Mouse (Mus musculus) neural tube, embryonic 14.5 days (tissue): ENCODE measurements at regions not wholly inside any gene's neighbourhood (a gene's known extent, or its start where the extent isn't known, plus 50 kb on each side); places are given as distances from the start of the nearest gene placed in this dataset.

ENCODE experiments used
- ATAC-seq: fragments of 200-750 bp; cut with Nextera tagmentation; 2 replicates; pipeline ENCODE4 v1.8.0; 2017; ENCODE audit warnings: low read depth, mild to moderate bottlenecking, moderate TSS enrichment, moderate library complexity
- H3K27ac ChIP-seq: fragments of 300-500 bp; sonication (generic); 2 replicates; pipeline ENCODE4 v1.5.1; 2014; ENCODE audit warnings: low read depth, mild to moderate bottlenecking, control low read depth, low read length, moderate library complexity, mixed read lengths
- H3K27me3 ChIP-seq: fragments of 300-500 bp; sonication (generic); 2 replicates; pipeline ENCODE4 v1.6.1; 2014; ENCODE audit warnings: low read length; ENCODE audit not compliant: control insufficient read depth, insufficient read depth
- H3K36me3 ChIP-seq: fragments of 300-500 bp; sonication (generic); 2 replicates; pipeline ENCODE4 v1.6.1; 2014; ENCODE audit warnings: low read length, mixed read lengths; ENCODE audit not compliant: control insufficient read depth, insufficient read depth
- H3K4me1 ChIP-seq: fragments of 300-500 bp; sonication (generic); 2 replicates; pipeline ENCODE4 v1.6.1; 2014; ENCODE audit warnings: low read length; ENCODE audit not compliant: control insufficient read depth, insufficient read depth
- H3K4me2 ChIP-seq: fragments of 300-500 bp; sonication (generic); 2 replicates; pipeline ENCODE4 v1.6.1; 2014; ENCODE audit warnings: mild to moderate bottlenecking, low read depth, low read length, control low read depth
- H3K4me3 ChIP-seq: fragments of 300-500 bp; sonication (generic); 2 replicates; pipeline ENCODE4 v1.5.1; 2014; ENCODE audit warnings: low read depth, low read length, control low read depth, mixed read lengths
- H3K9ac ChIP-seq: fragments of 300-500 bp; sonication (generic); replicated peaks from 2 replicates; pipeline ENCODE4 v1.6.1; 2014; ENCODE audit warnings: low read depth, mild to moderate bottlenecking, control low read depth, low read length, mixed read lengths
- H3K9me3 ChIP-seq: fragments of 300-500 bp; sonication (generic); 2 replicates; pipeline ENCODE4 v1.6.1; 2016; ENCODE audit warnings: low read length; ENCODE audit not compliant: control insufficient read depth
- WGBS: fragments of 180-500 bp; shearing (Covaris S2); extraction: QIAGEN DNeasy Blood & Tissue Kit; methylation state at CpG from one replicate; pipeline ENCODE4 v1.1.7; 2014; 5-methylcytosine and 5-hydroxymethylcytosine counted together

- H3K9ac ChIP-seq = no peak overlapping the region
- no peak overlapping the region for H3K27ac ChIP-seq
- no peaks in the 10 kb centered on the region for H3K9me3 ChIP-seq
- H3K4me3 ChIP-seq = no peak overlapping the region
- no peak overlapping the region for H3K4me2 ChIP-seq
- H3K27me3 ChIP-seq = no peaks in the 10 kb centered on the region
- no peak for ATAC-seq
- no peaks in the 10 kb centered on the region for H3K4me1 ChIP-seq
- H3K36me3 ChIP-seq = no peaks in the 10 kb centered on the region
- WGBS = 77% methylated on average over 2 of the region's 2 CpGs
These were observed 282.8 kb downstream of the Impad1 start for GRCm38 (mm10) chr4:4510180-4510920.

GRCm38 (mm10) chr4:4509296-4509695 lies 283.9 kb downstream of the Impad1 start:
- Histone ChIP-seq H3K36me3 (no peaks in the 10 kb centered on the region), H3K9me3 (no peaks in the 10 kb centered on the region), H3K27me3 (no peaks in the 10 kb centered on the region), H3K4me2 (no peak overlapping the region), H3K27ac (no peak overlapping the region), H3K4me3 (no peak overlapping the region), H3K4me1 (no peaks in the 10 kb centered on the region), H3K9ac (no peak overlapping the region)
- no peak for ATAC-seq
- WGBS = 72% methylated on average over 3 of the region's 3 CpGs

- Histone ChIP-seq H3K36me3 (no peaks in the 10 kb centered on the region), H3K27ac (no peak overlapping the region), H3K27me3 (no peaks in the 10 kb centered on the region), H3K4me2 (no peak overlapping the region), H3K9ac (no peak overlapping the region), H3K9me3 (no peaks in the 10 kb centered on the region), H3K4me1 (no peaks in the 10 kb centered on the region), H3K4me3 (no peak overlapping the region)
- ATAC-seq = no peak
- 93% methylated on average over 1 of the region's 1 CpGs for WGBS
These were observed 296.0 kb downstream of the Impad1 start for GRCm38 (mm10) chr4:4497199-4497598.

- H3K9ac ChIP-seq = no peak overlapping the region
- H3K27me3 ChIP-seq = no peaks in the 10 kb centered on the region
- H3K9me3 ChIP-seq = no peaks in the 10 kb centered on the region
- H3K4me1 ChIP-seq = no peaks in the 10 kb centered on the region
- no peak overlapping the region for H3K4me2 ChIP-seq
- 27% methylated on average over 4 of the region's 4 CpGs for WGBS
- H3K4me3 ChIP-seq = no peak overlapping the region
- H3K27ac ChIP-seq = no peak overlapping the region
- ATAC-seq = no peak
- H3K36me3 ChIP-seq = no peaks in the 10 kb centered on the region
These were observed 297.0 kb downstream of the Impad1 start for GRCm38 (mm10) chr4:4496181-4496580.

- 59% methylated on average over 4 of the region's 4 CpGs for WGBS
These were observed 327.9 kb downstream of the Impad1 start for GRCm38 (mm10) chr4:4465169-4465714.

GRCm38 (mm10) chr4:4464130-4464700 lies 328.9 kb downstream of the Impad1 start:
- H3K4me1 ChIP-seq = no peaks in the 10 kb centered on the region
- H3K36me3 ChIP-seq = no peaks in the 10 kb centered on the region
- H3K4me3 ChIP-seq = no peak overlapping the region
- ATAC-seq = no peak
- no peak overlapping the region for H3K9ac ChIP-seq
- H3K27me3 ChIP-seq = no peaks in the 10 kb centered on the region
- WGBS = 79% methylated on average over 4 of the region's 4 CpGs
- H3K4me2 ChIP-seq = no peak overlapping the region
- H3K9me3 ChIP-seq = no peaks in the 10 kb centered on the region
- H3K27ac ChIP-seq = no peak overlapping the region

More at GRCm38 (mm10) chr4:4465169-4465714, 327.9 kb downstream of the Impad1 start:
- no peak overlapping the region for H3K4me3 ChIP-seq
- no peaks in the 10 kb centered on the region for H3K27me3 ChIP-seq
- H3K27ac ChIP-seq = no peak overlapping the region
- H3K9me3 ChIP-seq = no peaks in the 10 kb centered on the region
- no peak overlapping the region for H3K9ac ChIP-seq
- ATAC-seq = no peak
- no peaks in the 10 kb centered on the region for H3K4me1 ChIP-seq
- H3K36me3 ChIP-seq = no peaks in the 10 kb centered on the region
- H3K4me2 ChIP-seq = no peak overlapping the region

GRCm38 (mm10) chr4:4459258-4459657 lies 333.9 kb downstream of the Impad1 start:
- Histone ChIP-seq H3K9ac (no peak overlapping the region), H3K4me2 (no peak overlapping the region), H3K27me3 (no peaks in the 10 kb centered on the region), H3K9me3 (no peaks in the 10 kb centered on the region), H3K27ac (no peak overlapping the region), H3K4me1 (no peaks in the 10 kb centered on the region), H3K36me3 (no peaks in the 10 kb centered on the region), H3K4me3 (no peak overlapping the region)
- no peak for ATAC-seq
- WGBS = 93% methylated on average over 9 of the region's 9 CpGs

- Histone ChIP-seq H3K4me2 (no peak overlapping the region), H3K9me3 (no peaks in the 10 kb centered on the region), H3K36me3 (no peaks in the 10 kb centered on the region), H3K4me1 (no peaks in the 10 kb centered on the region), H3K4me3 (no peak overlapping the region), H3K27ac (no peak overlapping the region), H3K27me3 (no peaks in the 10 kb centered on the region), H3K9ac (no peak overlapping the region)
- 100% methylated on average over 1 of the region's 1 CpGs for WGBS
- ATAC-seq = no peak
These were observed 343.1 kb downstream of the Impad1 start for GRCm38 (mm10) chr4:4450104-4450503.

GRCm38 (mm10) chr4:4442650-4443049 lies 350.5 kb downstream of the Impad1 start:
- H3K4me3 ChIP-seq = no peak overlapping the region
- H3K4me2 ChIP-seq = no peak overlapping the region
- H3K4me1 ChIP-seq = no peaks in the 10 kb centered on the region
- H3K27me3 ChIP-seq = no peaks in the 10 kb centered on the region
- no peak overlapping the region for H3K9ac ChIP-seq
- no peaks in the 10 kb centered on the region for H3K36me3 ChIP-seq
- WGBS = 82% methylated on average over 2 of the region's 2 CpGs
- no peak overlapping the region for H3K27ac ChIP-seq
- ATAC-seq = no peak
- no peaks in the 10 kb centered on the region for H3K9me3 ChIP-seq
